13 mouse cellular contexts compared by ENCODE assay signal in genomic region chr17:48027677-48028076, GRCm38 (mm10). TPM values are rescaled to one million over a fixed set of nuclear protein-coding genes. Genes with fewer than 3 reads are reported as not detected.
DNase-seq lines count a peak whose midpoint lies in the region; ATAC-seq and TF ChIP-seq lines count a peak whose summit lies in the region.
"Had no signal": no experiment of that assay in that cellular context is flagged by ENCODE, and none has a peak within 500 bp of the region (broad histone marks: within the 10 kb centered on the region; RNA-seq: fewer than 3 reads in every experiment).

No protein-coding gene starts in this region.

- no peak overlapping the region for H3K4me2 ChIP-seq in liver, embryonic 16.5 days (ENCODE audit: low read depth, low read length)
- H3K4me2 ChIP-seq in limb, embryonic 13.5 days (replicated peaks), result no peak overlapping the region

- no peaks in the 10 kb centered on the region for H3K9me3 ChIP-seq in liver, embryonic 16.5 days (replicated peaks; ENCODE audit: control insufficient read depth, low read length)
- H3K9me3 ChIP-seq in limb, embryonic 13.5 days, result no peaks in the 10 kb centered on the region
- H3K9me3 ChIP-seq: forebrain, embryonic 10.5 days had no signal

- 54% methylated on average over 6 of the region's 6 CpGs for WGBS in liver, embryonic 16.5 days (ENCODE audit: insufficient replicate concordance)
- 55% methylated on average over 6 of the region's 6 CpGs for WGBS in limb, embryonic 13.5 days
- whole genome bisulfite sequencing in cerebellum, adult 2 months, result 31% methylated on average over 6 of the region's 6 CpGs

- no peak for TF ChIP-seq POLR2A in cerebellum, adult 2 months (IDR thresholded peaks at IDR 0.05; ENCODE audit: borderline replicate concordance, insufficient read depth, low read length)

- no peak overlapping the region for H3K9ac ChIP-seq in liver, embryonic 16.5 days (ENCODE audit: low read depth, low read length)
- H3K9ac ChIP-seq in limb, embryonic 13.5 days, result no peak overlapping the region

- H3K27ac ChIP-seq in liver, embryonic 16.5 days (ENCODE audit: low read length), result no peak overlapping the region
- no peak overlapping the region for H3K27ac ChIP-seq in limb, embryonic 13.5 days
- H3K27ac ChIP-seq in cerebellum, adult 2 months (ENCODE audit: insufficient read depth, low read length), result no peak overlapping the region

- H3K27me3 ChIP-seq in liver, embryonic 16.5 days (ENCODE audit: control insufficient read depth, insufficient read depth, low read depth, low read length), result peaks cover 7% of the 10 kb centered on the region
- peaks cover 8% of the 10 kb centered on the region; the same call in 1 of the 2 replicates for H3K27me3 ChIP-seq in limb, embryonic 13.5 days
- peaks cover 2% of the 10 kb centered on the region; the same call in 1 of the 2 replicates for H3K27me3 ChIP-seq in cerebellum, adult 2 months (ENCODE audit: control insufficient read depth, insufficient read depth, low read length)

- DNase-seq in cerebellum, postnatal 10 days, result peak; percentile 60 to 65
- no peak for DNase-seq in cerebellum, postnatal 36 days
- no peak for DNase-seq in liver
- peak; percentile 64 for DNase-seq in gastrocnemius, postnatal 14 days
- DNase-seq in spleen, adult 18-20 months, result no peak
- DNase-seq in cerebellum, adult 2 months, result no peak
- DNase-seq: kidney, postnatal 14 days had no signal

- peak; percentile 56; the same call in 1 of the 2 replicates for ATAC-seq in liver, embryonic 16.5 days (ENCODE audit: low read depth)
- ATAC-seq in limb, embryonic 13.5 days (ENCODE audit: low FRiP score, low read depth), result peak; percentile 6; the same call in 1 of the 2 replicates

- intact Hi-C loops in gastrocnemius, postnatal 14 days (cut with DNase I; ENCODE audit: low total_unique reads), result no loop called here

- no peak overlapping the region for H3K4me3 ChIP-seq in liver, embryonic 16.5 days (ENCODE audit: low read depth, low read length)
- H3K4me3 ChIP-seq in limb, embryonic 13.5 days, result no peak overlapping the region
- no peak overlapping the region for H3K4me3 ChIP-seq in cerebellum, adult 2 months (replicated peaks; ENCODE audit: insufficient read depth, low read depth, low read length)
- H3K4me3 ChIP-seq: forebrain, embryonic 10.5 days had no signal

- H3K4me1 ChIP-seq in liver, embryonic 16.5 days (ENCODE audit: control insufficient read depth, low read depth, low read length), result peaks cover 2% of the 10 kb centered on the region
- H3K4me1 ChIP-seq in limb, embryonic 13.5 days, result peaks cover 69% of the 10 kb centered on the region
- no peaks in the 10 kb centered on the region for H3K4me1 ChIP-seq in cerebellum, adult 2 months (ENCODE audit: control insufficient read depth, insufficient read depth, low read length)

- no peak for TF ChIP-seq CTCF in cerebellum, adult 2 months (IDR thresholded peaks at IDR 0.05; ENCODE audit: borderline replicate concordance, insufficient read depth, low read depth, low read length)

- H3K36me3 ChIP-seq in liver, embryonic 16.5 days (ENCODE audit: control insufficient read depth, insufficient read depth), result no peaks in the 10 kb centered on the region
- no peaks in the 10 kb centered on the region for H3K36me3 ChIP-seq in limb, embryonic 13.5 days
- H3K36me3 ChIP-seq: forebrain, embryonic 10.5 days had no signal

RNA-seq across cellular contexts. Expression of gene 1700122O11Rik, which starts 10.4 kb away (rescaled TPM):
- not detected in 2 replicates for polyA plus RNA-seq in liver, embryonic 16.5 days (2015; fragmentation: Nextera tagmentation; extraction: Ambion mirVana)
- total RNA-seq in gastrocnemius, postnatal 14 days (2021), result not detected
- polyA plus RNA-seq in limb, embryonic 13.5 days (2015; fragmentation: Nextera tagmentation; extraction: Ambion mirVana), result not detected in 2 replicates
- not detected in 2 replicates for polyA plus RNA-seq in cerebellum, adult 2 months (2012; rRNA removed)
- total RNA-seq: common myeloid progenitor, adult 5-6 weeks had no signal
- polyA plus RNA-seq: forebrain, embryonic 10.5 days; hindbrain, embryonic 11.5 days; limb, embryonic 11.5 days had no signal

Comparison
In these comparisons a context has a peak if more than half of its experiments do, and no peak if none do; other contexts are left out.
1. DNase-seq: peak in cerebellum, postnatal 10 days (2 of 2) and gastrocnemius, postnatal 14 days (single experiment); none in cerebellum, postnatal 36 days (0 of 2), liver (single experiment), spleen, adult 18-20 months (0 of 2) and cerebellum, adult 2 months (0 of 2).